Mouse (Mus musculus): ENCODE data around the gene Trp53i11.

Gene Trp53i11

GRCm38 (mm10) chr2:93187323-93187996, at the start of gene Trp53i11:
Gene Trp53i11, plus strand, starts transcription at chr2:93187548.
- peak; percentile 62 for DNase-seq (ENCODE audit: low read depth)

- no peak for DNase-seq (ENCODE audit: low read depth)
These were observed 47.9 kb upstream of the Trp53i11 start for GRCm38 (mm10) chr2:93139476-93139875.

- DNase-seq (ENCODE audit: low read depth) = no peak
These were observed 46.0 kb upstream of the Trp53i11 start for GRCm38 (mm10) chr2:93141329-93141728.

- no peak for DNase-seq (ENCODE audit: low read depth)
These were observed 44.7 kb upstream of the Trp53i11 start for GRCm38 (mm10) chr2:93142616-93143015.

- no peak for DNase-seq (ENCODE audit: low read depth)
These were observed 43.2 kb upstream of the Trp53i11 start for GRCm38 (mm10) chr2:93144126-93144525.

GRCm38 (mm10) chr2:93150009-93150408, 37.3 kb upstream of the Trp53i11 start:
- no peak for DNase-seq (ENCODE audit: low read depth)

- no peak for DNase-seq (ENCODE audit: low read depth)
These were observed 36.5 kb upstream of the Trp53i11 start for GRCm38 (mm10) chr2:93150673-93151450.

- DNase-seq (ENCODE audit: low read depth) = no peak
These were observed 35.2 kb upstream of the Trp53i11 start for GRCm38 (mm10) chr2:93152191-93152601.

GRCm38 (mm10) chr2:93152883-93153491, 34.4 kb upstream of the Trp53i11 start:
- DNase-seq (ENCODE audit: low read depth) = no peak

GRCm38 (mm10) chr2:93153833-93154232, 33.5 kb upstream of the Trp53i11 start:
- DNase-seq (ENCODE audit: low read depth) = no peak

- DNase-seq (ENCODE audit: low read depth) = no peak
These were observed 32.8 kb upstream of the Trp53i11 start for GRCm38 (mm10) chr2:93154486-93155032.

- DNase-seq (ENCODE audit: low read depth) = no peak
These were observed 26.8 kb upstream of the Trp53i11 start for GRCm38 (mm10) chr2:93160467-93161035.

GRCm38 (mm10) chr2:93161914-93162664, 25.3 kb upstream of the Trp53i11 start:
- no peak for DNase-seq (ENCODE audit: low read depth)

GRCm38 (mm10) chr2:93162791-93163190, 24.6 kb upstream of the Trp53i11 start:
- no peak for DNase-seq (ENCODE audit: low read depth)

- no peak for DNase-seq (ENCODE audit: low read depth)
These were observed 24.0 kb upstream of the Trp53i11 start for GRCm38 (mm10) chr2:93163317-93163716.

- DNase-seq (ENCODE audit: low read depth) = no peak
These were observed 23.5 kb upstream of the Trp53i11 start for GRCm38 (mm10) chr2:93163750-93164335.

- no peak for DNase-seq (ENCODE audit: low read depth)
These were observed 21.1 kb upstream of the Trp53i11 start for GRCm38 (mm10) chr2:93166295-93166694.

GRCm38 (mm10) chr2:93166734-93167406, 20.5 kb upstream of the Trp53i11 start:
- DNase-seq (ENCODE audit: low read depth) = no peak

GRCm38 (mm10) chr2:93170156-93170844, 17.0 kb upstream of the Trp53i11 start:
- DNase-seq (ENCODE audit: low read depth) = no peak

- DNase-seq (ENCODE audit: low read depth) = no peak
These were observed 16.5 kb upstream of the Trp53i11 start for GRCm38 (mm10) chr2:93170845-93171200.
